Mouse (Mus musculus) monocyte, adult 5-6 weeks (primary cell): ENCODE measurements at regions not wholly inside any gene's neighbourhood (a gene's known extent, or its start where the extent isn't known, plus 50 kb on each side); places are given as distances from the start of the nearest gene placed in this dataset.

Source experiments
- ATAC-seq: fragments of 153-309, 156-312 bp; replicated peaks from 2 replicates; pipeline ENCODE4 v1.8.0; 2017; ENCODE audit warnings: mild to moderate bottlenecking; ENCODE audit not compliant: low TSS enrichment, insufficient number of reproducible peaks, severe bottlenecking, poor library complexity, low FRiP score

GRCm38 (mm10) chrY:263314-263713 lies 533.9 kb downstream of the Zfy1 start:
- ATAC-seq: peak; percentile 62
